Mouse (Mus musculus) liver, adult 2 months (tissue): ENCODE measurements at regions not wholly inside any gene's neighbourhood (a gene's known extent, or its start where the extent isn't known, plus 50 kb on each side); places are given as distances from the start of the nearest gene placed in this dataset.

ENCODE experiments used
- DNase-seq: peaks from one replicate; pipeline ENCODE4 v3.0.0-alpha.2; 2011; ENCODE audit warnings: low read depth, low spot score; ENCODE audit errors: extremely low read depth
- H3K27ac ChIP-seq: fragments of 200-500 bp; replicated peaks from 2 replicates; pipeline ENCODE4 v1.5.1; 2012; ENCODE audit warnings: low read depth, mild to moderate bottlenecking, control low read depth, inconsistent platforms, low read length; ENCODE audit not compliant: insufficient read depth
- H3K27me3 ChIP-seq: fragments of 200-500 bp; 2 replicates; pipeline ENCODE4 v1.6.1; 2012; ENCODE audit warnings: mild to moderate bottlenecking, moderate library complexity, low read length, inconsistent platforms; ENCODE audit not compliant: control insufficient read depth, insufficient read depth
- H3K36me3 ChIP-seq: fragments of 200-500 bp; 2 replicates; pipeline ENCODE4 v1.6.1; 2012; ENCODE audit warnings: low read length, inconsistent platforms; ENCODE audit not compliant: control insufficient read depth, insufficient read depth
- H3K4me1 ChIP-seq: fragments of 200-500 bp; 2 replicates; pipeline ENCODE4 v1.6.1; 2011; ENCODE audit warnings: low read length; ENCODE audit not compliant: control insufficient read depth, insufficient read depth
- H3K4me3 ChIP-seq: fragments of 200-500 bp; 2 replicates; pipeline ENCODE4 v1.5.1; 2011; ENCODE audit warnings: low read depth, mild to moderate bottlenecking, control low read depth, low read length, moderate library complexity; ENCODE audit not compliant: insufficient read depth
- H3K79me2 ChIP-seq: fragments of 200-500 bp; 2 replicates; pipeline ENCODE4 v1.6.1; 2012; ENCODE audit warnings: inconsistent platforms, mild to moderate bottlenecking, low read length, moderate library complexity; ENCODE audit not compliant: control insufficient read depth, insufficient read depth
- H3K9ac ChIP-seq: fragments of 200-500 bp; 2 replicates; pipeline ENCODE4 v1.6.1; 2012; ENCODE audit warnings: low read depth, mild to moderate bottlenecking, control low read depth, inconsistent platforms, low read length
- CTCF ChIP-seq: fragments of 200-500 bp; IDR thresholded peaks from 2 replicates; pipeline ENCODE4 v1.5.1; 2011; ENCODE audit warnings: low read depth, low read length, control low read depth
- POLR2A ChIP-seq: fragments of 200-500 bp; IDR thresholded peaks from 2 replicates; pipeline ENCODE4 v1.6.1; 2011; ENCODE audit warnings: low read length, control low read depth; ENCODE audit not compliant: insufficient read depth; ENCODE audit errors: extremely low read depth
- WGBS: fragments of 180-500 bp; shearing (Covaris S2); methylation state at CpG from one replicate; pipeline ENCODE4 v1.1.7; 2018; 5-methylcytosine and 5-hydroxymethylcytosine counted together

- H3K36me3 ChIP-seq: no peaks in the 10 kb centered on the region
- H3K4me3 ChIP-seq: no peak overlapping the region
- no peaks in the 10 kb centered on the region for H3K79me2 ChIP-seq
- H3K4me1 ChIP-seq: no peaks in the 10 kb centered on the region
- no peak overlapping the region for H3K9ac ChIP-seq
- DNase-seq: no peak
- TF ChIP-seq POLR2A (no peak), CTCF (no peak)
- 92% methylated on average over 12 of the region's 12 CpGs for WGBS
- no peaks in the 10 kb centered on the region for H3K27me3 ChIP-seq
- H3K27ac ChIP-seq: no peak overlapping the region
These were observed 238.8 kb upstream of the Zeb2 start for GRCm38 (mm10) chr2:45356021-45356420.

GRCm38 (mm10) chr2:45351529-45352133 lies 234.4 kb upstream of the Zeb2 start:
- Histone ChIP-seq H3K27ac (no peak overlapping the region), H3K27me3 (no peaks in the 10 kb centered on the region), H3K4me3 (no peak overlapping the region), H3K9ac (no peak overlapping the region), H3K79me2 (no peaks in the 10 kb centered on the region), H3K36me3 (no peaks in the 10 kb centered on the region), H3K4me1 (no peaks in the 10 kb centered on the region)
- TF ChIP-seq CTCF: no peak
- TF ChIP-seq POLR2A: no peak
- DNase-seq: no peak
- WGBS: 59% methylated on average over 1 of the region's 1 CpGs

- no peak overlapping the region for H3K4me3 ChIP-seq
- no peaks in the 10 kb centered on the region for H3K36me3 ChIP-seq
- no peak for TF ChIP-seq POLR2A
- no peak for TF ChIP-seq CTCF
- no peak overlapping the region for H3K27ac ChIP-seq
- 73% methylated on average over 5 of the region's 5 CpGs for WGBS
- no peak overlapping the region for H3K9ac ChIP-seq
- no peak for DNase-seq
- H3K27me3 ChIP-seq: no peaks in the 10 kb centered on the region
- H3K4me1 ChIP-seq: no peaks in the 10 kb centered on the region
- H3K79me2 ChIP-seq: no peaks in the 10 kb centered on the region
These were observed 229.2 kb upstream of the Zeb2 start for GRCm38 (mm10) chr2:45346358-45346757.

GRCm38 (mm10) chr2:45339866-45340265 lies 222.7 kb upstream of the Zeb2 start:
- H3K4me1 ChIP-seq: no peaks in the 10 kb centered on the region
- H3K9ac ChIP-seq: no peak overlapping the region
- no peaks in the 10 kb centered on the region for H3K79me2 ChIP-seq
- H3K27ac ChIP-seq: no peak overlapping the region
- H3K36me3 ChIP-seq: no peaks in the 10 kb centered on the region
- H3K4me3 ChIP-seq: no peak overlapping the region
- WGBS: 61% methylated on average over 1 of the region's 1 CpGs
- DNase-seq: no peak
- no peaks in the 10 kb centered on the region for H3K27me3 ChIP-seq
- TF ChIP-seq POLR2A (no peak), CTCF (no peak)

GRCm38 (mm10) chr2:45338809-45339208 lies 221.6 kb upstream of the Zeb2 start:
- H3K79me2 ChIP-seq: no peaks in the 10 kb centered on the region
- H3K27me3 ChIP-seq: no peaks in the 10 kb centered on the region
- H3K4me1 ChIP-seq: no peaks in the 10 kb centered on the region
- H3K36me3 ChIP-seq: no peaks in the 10 kb centered on the region
- DNase-seq: no peak
- no peak overlapping the region for H3K9ac ChIP-seq
- H3K27ac ChIP-seq: no peak overlapping the region
- TF ChIP-seq POLR2A (no peak), CTCF (no peak)
- H3K4me3 ChIP-seq: no peak overlapping the region

GRCm38 (mm10) chr2:45316945-45317565 lies 199.9 kb upstream of the Zeb2 start:
- H3K27ac ChIP-seq: no peak overlapping the region
- TF ChIP-seq POLR2A (no peak), CTCF (no peak)
- DNase-seq: no peak
- H3K9ac ChIP-seq: no peak overlapping the region
- 79% methylated on average over 4 of the region's 4 CpGs for WGBS
- H3K27me3 ChIP-seq: no peaks in the 10 kb centered on the region
- no peak overlapping the region for H3K4me3 ChIP-seq
- H3K36me3 ChIP-seq: no peaks in the 10 kb centered on the region
- no peaks in the 10 kb centered on the region for H3K79me2 ChIP-seq
- no peaks in the 10 kb centered on the region for H3K4me1 ChIP-seq
